Mouse (Mus musculus): Measurements from ENCODE around the gene Glrx5. TPM values are rescaled to one million over a fixed set of nuclear protein-coding genes. Genes with fewer than 3 reads are reported as not detected.

The Glrx5 gene
- total RNA-seq, 2 experiments from 2014 or later, result 93.2 to 97.0 TPM

DNA sequence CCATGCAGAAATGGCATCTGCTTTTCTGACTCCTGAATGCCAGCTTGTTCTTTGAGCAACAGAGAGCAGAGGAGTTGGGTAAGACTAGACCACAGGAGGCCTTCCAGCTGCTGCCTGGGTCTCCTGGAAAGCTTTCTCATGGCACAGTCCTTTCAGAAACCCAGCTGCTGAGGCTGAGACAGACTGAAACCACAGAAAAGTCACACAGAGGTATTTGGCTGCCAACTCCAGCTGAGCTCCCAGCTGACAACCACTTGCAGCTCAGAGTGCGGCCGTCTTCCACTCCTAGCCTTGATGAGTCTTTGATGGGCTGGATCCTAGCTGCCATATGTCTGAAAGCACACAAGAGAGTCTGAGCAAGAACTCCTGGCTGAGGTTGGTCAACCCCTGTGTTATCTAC lies 27.5 kb downstream of the Glrx5 start:
- intact Hi-C loops (cut with DNase I), result no loop called here
- no peak for DNase-seq

DNA sequence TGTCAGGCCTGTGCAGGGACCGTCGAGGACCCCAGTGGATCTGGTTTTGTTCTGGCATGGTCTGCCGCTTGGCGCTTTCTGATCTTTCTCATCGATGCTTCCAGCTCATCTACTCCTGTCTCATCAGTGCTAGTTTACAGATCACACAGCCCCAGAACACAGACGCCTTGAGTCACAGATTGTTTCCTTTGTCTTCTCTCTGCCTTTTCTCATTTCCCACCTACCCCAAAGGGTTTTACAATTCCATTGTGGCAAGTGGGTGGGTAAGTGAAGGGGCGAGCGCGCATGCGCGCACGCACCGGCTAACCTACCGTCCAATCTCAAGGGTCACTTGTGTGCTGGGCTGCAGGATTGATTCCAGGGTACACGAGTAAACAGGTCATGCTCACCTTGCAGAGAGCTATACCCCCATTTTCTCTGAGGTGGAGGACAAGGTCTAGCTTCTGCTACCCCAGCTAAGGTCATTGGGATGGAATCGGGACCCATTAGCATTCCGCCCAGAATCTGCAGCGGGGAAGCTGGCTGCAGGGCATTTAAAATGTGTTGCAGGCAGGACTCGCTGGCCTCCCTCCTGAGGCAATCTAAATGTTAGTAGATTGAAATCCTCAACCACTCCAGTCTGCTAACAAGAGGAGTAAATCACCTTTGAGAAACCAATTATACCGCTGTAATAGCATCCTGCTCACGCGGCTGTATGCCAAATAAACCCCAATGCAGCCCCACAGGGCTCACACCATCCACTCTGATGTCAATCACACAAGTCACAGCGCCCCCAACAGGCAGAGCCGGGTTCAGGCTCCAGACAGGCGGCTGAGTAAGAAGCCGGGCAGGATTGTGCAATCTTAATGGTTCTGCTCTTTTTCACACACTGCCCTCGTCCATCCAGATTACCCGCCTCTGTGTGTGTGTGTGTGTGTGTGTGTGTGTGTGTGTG lies 31.0 kb downstream of the Glrx5 start:
- intact Hi-C loops (cut with DNase I), result no loop called here
- DNase-seq, result no peak

DNA sequence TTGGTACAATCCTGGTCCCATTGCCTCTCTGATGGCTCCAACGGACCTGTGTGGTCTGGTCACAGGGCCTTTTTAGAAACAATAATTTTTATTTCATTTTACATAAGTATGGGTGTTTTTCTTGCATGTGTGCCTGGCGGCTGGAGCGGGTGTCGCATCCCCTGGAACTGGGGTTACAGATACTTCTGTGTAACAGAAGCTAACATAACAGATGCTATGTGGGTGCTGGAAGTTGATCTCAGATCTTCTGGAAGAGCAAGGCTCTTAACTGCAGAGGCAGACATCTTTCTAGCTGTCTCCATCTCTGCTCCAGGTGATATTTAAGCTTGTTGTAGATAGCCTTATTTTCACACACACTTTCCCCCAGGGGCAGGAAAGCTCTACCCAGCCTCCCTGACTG lies 31.7 kb downstream of the Glrx5 start:
- no peak for DNase-seq
- intact Hi-C loops (cut with DNase I), result no loop called here

DNA sequence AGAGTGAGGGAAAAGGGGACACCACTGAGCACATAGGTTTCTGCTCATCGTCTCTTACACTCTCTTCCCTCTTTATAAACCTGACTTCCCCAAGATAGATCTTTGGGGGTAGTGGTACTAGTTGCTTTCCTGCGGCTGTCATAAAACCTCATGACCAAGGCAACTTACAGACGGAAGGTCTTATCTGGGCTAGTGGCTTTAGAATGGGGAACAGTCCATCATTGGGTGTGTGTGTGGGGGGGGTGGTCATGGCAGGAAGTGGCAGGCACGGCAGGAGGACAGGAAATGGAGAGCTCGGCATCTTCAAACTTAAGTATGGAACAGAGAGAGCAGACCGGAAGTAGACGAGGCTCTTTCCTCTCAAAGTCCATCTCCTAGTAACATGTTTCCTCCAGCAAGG lies 32.6 kb downstream of the Glrx5 start:
- DNase-seq, result no peak
- intact Hi-C loops (cut with DNase I), result no loop called here

DNA sequence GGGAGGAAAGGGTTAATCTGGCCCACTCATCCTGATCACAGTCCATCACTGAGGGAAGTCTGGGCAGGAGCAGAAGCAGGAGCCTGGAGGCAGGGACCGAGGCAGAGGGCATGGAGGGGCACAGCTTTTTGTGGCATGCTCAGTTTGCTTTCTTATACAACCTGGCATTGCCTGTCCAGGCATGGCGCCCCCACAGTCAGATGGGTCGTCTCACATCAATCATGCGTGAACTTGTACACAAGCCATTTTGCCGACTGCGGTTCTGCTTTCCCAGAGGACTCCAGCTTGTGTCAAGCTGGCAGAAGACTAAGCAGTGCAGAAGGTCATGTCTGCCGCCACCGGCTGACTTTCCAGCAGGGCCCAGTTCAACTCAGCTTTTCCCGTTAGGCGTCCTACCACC lies 34.0 kb downstream of the Glrx5 start:
- intact Hi-C loops (cut with DNase I), result no loop called here

DNA sequence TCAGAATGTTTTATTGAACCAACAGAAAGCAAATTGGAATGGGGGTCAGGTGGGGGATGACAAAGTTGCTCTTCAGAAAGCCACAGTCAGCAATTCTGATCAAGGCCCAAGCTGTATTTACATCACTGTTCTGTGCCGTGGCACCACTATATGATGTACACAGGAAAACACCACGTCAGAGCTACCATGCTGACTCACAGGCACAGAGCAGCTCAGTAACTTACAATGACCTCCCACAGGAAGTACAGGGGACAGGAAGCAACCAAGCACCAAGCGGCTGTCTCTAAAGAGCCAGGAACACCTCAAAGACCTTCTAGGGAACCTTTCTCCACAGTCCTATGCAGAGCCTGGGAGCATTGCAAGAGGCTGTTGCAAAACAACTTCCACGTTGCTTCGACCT lies 36.4 kb downstream of the Glrx5 start:
- no peak for DNase-seq
- intact Hi-C loops (cut with DNase I), result no loop called here

More for the DNA sequence above, 34.0 kb downstream of the Glrx5 start:
- no peak for DNase-seq

DNA sequence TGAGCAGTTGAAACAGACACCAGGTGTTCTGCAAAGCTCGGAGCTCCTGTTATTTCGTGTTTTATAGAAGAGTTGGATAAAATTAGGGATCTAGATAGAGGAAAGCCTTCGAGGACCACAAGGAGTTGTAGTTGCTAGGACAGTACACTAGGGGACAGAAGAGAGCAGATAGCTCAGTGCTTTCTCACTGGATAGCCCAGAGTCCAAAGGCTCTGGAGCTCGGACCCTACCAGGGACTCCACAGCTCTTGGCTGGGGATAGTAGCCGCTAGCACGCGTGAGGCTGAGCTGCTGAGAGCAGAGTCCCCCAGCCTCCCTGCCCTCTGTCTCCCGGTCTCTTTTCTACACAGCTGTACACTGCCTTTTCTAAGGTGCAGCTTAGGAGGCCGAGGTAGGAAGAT lies 41.2 kb downstream of the Glrx5 start:
- intact Hi-C loops (cut with DNase I), result loop anchor here (5.0 kb wide), 1 partner anchor 354 kb away; no protein-coding TSS in a partner anchor
- DNase-seq, result peak in 1 of 2 experiments; percentile 8

DNA sequence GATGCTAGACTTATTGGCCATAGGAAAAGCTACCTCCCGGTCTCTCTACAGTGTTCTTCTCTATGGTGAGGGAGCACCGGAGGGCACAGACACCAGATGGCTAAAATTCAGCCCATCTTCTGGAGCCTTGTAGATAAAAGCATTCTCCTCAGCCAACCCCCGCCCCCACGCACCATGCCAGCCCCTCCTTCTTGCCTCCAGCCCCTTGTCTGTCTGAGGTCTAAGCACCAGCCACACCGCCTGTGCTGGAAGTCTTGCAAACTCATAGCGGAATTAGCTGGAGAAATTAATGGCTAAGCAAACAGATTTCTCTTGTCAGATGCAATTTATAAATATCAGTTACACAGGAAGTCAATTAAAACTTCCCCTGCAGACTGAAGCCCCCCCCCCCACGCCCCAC lies 43.0 kb downstream of the Glrx5 start:
- no peak for DNase-seq
- intact Hi-C loops (cut with DNase I), result no loop called here

DNA sequence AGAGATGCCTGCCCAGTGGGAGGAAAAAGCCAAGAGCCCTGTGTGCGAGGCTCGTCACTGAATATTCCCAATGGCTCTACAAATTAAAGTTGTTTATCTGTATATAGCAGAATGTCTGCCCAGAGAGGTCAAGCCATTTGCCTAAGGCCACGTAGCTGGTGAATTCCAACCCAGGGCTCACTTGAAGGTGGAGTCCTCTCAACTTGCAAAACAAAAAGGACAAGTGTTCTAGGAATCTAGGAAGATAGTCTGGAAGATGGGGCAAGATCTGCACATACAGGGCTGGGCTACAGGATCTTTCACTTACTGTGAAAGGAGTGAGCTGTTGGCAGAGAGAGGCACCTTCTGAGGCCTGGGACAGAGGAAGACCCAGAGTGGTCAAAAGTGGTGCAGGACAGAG lies 44.0 kb downstream of the Glrx5 start:
- DNase-seq, result no peak
- intact Hi-C loops (cut with DNase I), result no loop called here

DNA sequence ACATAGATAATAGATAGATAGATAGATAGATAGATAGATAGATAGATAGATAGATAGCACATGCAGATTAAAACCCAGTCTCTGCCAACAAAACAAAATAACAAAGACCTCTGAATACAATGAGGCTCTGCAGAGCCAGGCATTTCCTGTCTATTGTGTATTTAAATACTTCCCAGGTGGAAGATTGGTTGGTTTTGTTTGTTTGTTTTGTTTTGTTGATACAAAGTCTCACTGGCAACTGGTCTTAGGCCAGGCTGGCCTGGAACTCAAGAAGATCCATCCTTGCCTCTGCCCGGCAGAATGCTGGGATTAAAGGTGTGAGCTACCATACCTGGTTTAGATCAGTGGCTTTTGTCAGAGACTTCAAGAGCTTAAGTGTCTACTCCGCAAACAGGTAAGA lies 44.7 kb downstream of the Glrx5 start:
- DNase-seq, result no peak
- intact Hi-C loops (cut with DNase I), result no loop called here

DNA sequence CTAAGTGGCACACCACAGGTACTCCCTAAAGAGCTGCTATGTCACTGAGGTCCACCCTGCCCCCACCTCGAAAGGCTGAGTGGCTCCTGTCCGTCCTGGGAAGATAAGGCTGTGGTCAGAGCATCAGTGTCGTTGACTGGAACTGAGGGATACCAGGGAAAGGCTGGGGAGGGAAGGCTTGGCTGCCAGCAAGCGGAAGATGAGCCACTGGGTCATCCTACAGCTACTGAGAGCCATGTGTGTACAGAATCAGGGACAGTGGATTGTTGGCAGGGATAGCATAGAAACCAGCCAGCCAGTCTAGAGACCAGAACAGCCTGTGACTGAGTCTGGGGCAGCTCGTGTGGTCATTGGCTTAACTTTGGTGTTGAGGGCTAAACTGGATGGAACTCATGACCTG lies 51.7 kb downstream of the Glrx5 start:
- no peak for DNase-seq
- intact Hi-C loops (cut with DNase I), result no loop called here

DNA sequence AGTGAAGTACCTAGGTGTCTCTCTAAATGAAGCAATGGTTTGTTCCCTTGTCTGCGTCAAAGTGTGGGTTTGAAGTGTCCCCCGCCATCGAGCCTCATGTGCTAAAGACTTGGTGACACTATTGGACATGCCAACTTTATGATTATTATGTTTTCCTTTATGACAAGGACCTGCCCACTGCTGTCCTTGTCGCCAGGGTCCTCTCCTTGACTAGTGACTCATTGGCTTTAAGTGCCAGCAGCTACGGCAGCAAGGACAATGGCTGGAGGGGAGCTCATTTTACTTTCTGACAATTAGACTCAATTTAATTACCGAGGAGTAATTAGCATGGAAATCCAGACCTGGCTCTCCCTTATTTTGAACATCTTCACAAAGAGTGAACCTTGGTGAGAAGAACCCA lies 52.3 kb downstream of the Glrx5 start:
- intact Hi-C loops (cut with DNase I), result no loop called here

DNA sequence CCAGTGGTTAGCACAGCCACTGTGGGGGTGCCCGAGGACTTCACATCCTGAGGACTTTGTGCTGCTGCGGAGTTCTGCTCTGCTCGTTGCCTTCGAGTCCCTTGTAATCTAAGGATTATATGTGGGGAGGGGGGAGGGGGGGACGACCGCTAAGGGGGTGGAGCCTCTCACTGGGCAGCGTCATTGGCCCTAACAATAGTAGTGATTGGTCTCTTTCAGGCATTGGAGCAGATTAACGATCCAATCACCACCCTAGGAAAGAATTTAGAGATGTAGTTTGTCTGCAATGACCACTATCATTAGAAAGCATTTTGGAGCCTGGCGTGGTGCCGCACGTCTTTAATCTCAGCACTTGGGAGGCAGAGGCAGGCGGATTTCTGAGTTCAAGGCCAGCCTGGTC lies 52.8 kb downstream of the Glrx5 start:
- intact Hi-C loops (cut with DNase I), result no loop called here
- no peak for DNase-seq

More for the DNA sequence above, 52.3 kb downstream of the Glrx5 start:
- DNase-seq, result no peak

DNA sequence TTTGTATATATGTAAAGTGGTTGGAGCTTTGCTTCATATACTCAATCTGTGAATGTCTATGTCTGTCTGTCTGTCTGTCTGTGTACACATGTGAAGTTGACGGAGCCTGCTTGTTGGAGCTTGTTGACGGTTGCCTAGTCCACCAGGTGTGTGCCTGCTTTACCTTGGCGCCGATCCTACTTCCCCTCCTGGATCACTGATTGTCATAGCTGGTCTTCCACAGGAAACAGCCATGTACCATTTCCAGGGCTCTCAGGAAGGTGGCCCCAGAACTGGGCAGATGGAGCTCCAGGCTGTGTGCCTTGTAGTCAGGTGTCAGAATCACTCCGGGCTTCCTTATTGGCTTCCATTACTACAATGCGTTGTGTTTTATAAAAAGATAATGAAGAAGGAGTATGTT lies 54.3 kb downstream of the Glrx5 start:
- intact Hi-C loops (cut with DNase I), result no loop called here
- DNase-seq, result no peak

DNA sequence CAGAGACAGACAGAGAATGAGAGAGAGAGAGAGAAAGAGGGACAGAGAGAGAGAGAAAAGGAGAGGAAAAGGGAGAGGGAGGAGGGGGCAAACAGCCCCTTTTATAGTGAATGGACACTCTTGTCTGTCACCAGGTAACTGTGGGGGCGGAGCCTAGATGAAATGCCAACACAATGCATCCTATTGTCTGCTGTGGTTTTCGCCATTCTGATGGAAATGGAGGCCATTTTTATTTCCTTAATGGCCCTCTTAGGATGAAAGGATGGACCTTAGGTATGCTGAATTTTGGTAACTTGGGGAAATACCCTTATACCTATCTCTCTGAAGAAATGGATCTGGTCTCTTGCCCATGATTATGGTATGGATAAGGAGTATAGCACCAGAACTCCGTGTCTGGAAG lies 54.9 kb downstream of the Glrx5 start:
- DNase-seq, result no peak
- intact Hi-C loops (cut with DNase I), result no loop called here

DNA sequence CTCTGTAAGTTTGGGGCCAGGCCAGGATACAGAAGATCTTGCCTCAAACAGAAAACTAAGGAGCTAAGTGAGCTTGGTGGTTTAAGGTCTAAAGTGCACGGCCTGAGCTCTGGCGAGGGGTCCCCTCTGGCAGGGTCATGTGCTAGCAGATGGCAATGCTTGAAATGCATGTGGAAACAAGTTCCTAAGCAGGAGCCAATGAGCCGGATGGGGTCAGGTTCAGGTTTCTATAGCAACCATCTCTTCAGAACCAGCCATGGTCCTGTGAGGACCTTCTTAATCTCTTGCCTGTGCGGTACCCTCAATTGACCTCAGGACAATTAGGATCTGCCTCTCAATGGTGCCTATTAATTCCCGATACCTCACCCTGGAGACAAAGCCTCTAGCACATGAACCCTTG lies 56.7 kb downstream of the Glrx5 start:
- intact Hi-C loops (cut with DNase I), result no loop called here
- DNase-seq, result no peak

DNA sequence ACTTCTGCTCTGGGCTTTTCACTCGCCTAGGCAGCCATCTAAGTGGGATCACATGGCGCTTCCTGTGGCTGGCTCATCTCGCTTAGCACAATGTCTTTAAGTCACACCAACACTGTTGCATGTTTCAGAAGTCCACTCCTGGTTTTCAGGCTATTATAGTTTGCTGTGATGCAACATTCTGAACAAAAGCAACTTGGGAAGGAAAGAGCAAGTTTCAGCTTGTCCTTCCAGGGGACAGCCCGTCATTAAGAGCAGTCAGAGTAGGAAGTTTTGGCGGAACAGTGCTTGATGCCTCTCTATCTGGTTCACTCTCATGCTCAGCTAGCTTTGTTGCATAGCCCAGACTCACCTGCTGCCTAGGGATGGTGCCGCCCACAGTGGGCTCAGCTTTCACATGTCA lies 59.1 kb downstream of the Glrx5 start:
- intact Hi-C loops (cut with DNase I), result no loop called here
- DNase-seq, result no peak

Small RNAs within 50 kb of the gene (microRNA-seq; reads per million reads assigned to microRNA genes)
- 0 to 0.67 reads per million in 2 experiments for gene Mir3069 (ENCODE audit: borderline number of aligned reads in 2 of 2)

Other genes with a start within 250 kb of the Glrx5 start
- gene Clmn, start 167.6 kb upstream of the Glrx5 start, total RNA-seq (2021), result 1 to 10 TPM; 1.8 to 3.2 TPM
- 1 to 10 TPM; 7.2 to 7.8 TPM for gene Syne3, start 22.9 kb upstream of the Glrx5 start, total RNA-seq (2021)
- not detected for gene Tcl1b2, start 113.3 kb downstream of the Glrx5 start, total RNA-seq (2021)
- not detected for gene Tcl1b1, start 127.0 kb downstream of the Glrx5 start, total RNA-seq (2021)
- gene Tcl1b5, start 143.7 kb downstream of the Glrx5 start, total RNA-seq (2021), result not detected
- not detected for gene Tcl1b3, start 158.4 kb downstream of the Glrx5 start, total RNA-seq (2021)
- not detected for gene Tcl1b4, start 169.3 kb downstream of the Glrx5 start, total RNA-seq (2021)
- gene Tcl1, start 190.1 kb downstream of the Glrx5 start, total RNA-seq (2021), result not detected